Mouse (Mus musculus) embryonic facial prominence, embryonic 12.5 days (tissue): ENCODE results near the gene Bbs1. TPM values are rescaled to one million over a fixed set of nuclear protein-coding genes. Genes with fewer than 3 reads are reported as not detected.
A peak's percentile ranks its signal among the peaks of the same experiment; 100 is the strongest.

Experiments
- ATAC-seq: fragments of 200-750 bp; cut with Nextera tagmentation; 2 replicates; pipeline ENCODE4 v1.8.0; 2017; ENCODE audit not compliant: insufficient number of reproducible peaks, insufficient read depth, low FRiP score, low TSS enrichment
- H3K27ac ChIP-seq: fragments of 300-500 bp; sonication (generic); 2 replicates; pipeline ENCODE4 v1.5.1; 2016; ENCODE audit warnings: mild to moderate bottlenecking
- H3K27me3 ChIP-seq: fragments of 300-500 bp; sonication (generic); 2 replicates; pipeline ENCODE4 v1.6.1; 2016; ENCODE audit warnings: mild to moderate bottlenecking, moderate library complexity
- H3K36me3 ChIP-seq: fragments of 300-500 bp; sonication (generic); 2 replicates; pipeline ENCODE4 v1.6.1; 2016; ENCODE audit warnings: mild to moderate bottlenecking
- H3K4me1 ChIP-seq: fragments of 300-500 bp; sonication (generic); 2 replicates; pipeline ENCODE4 v1.6.1; 2016
- H3K4me2 ChIP-seq: fragments of 300-500 bp; sonication (generic); replicated peaks from 2 replicates; pipeline ENCODE4 v1.6.1; 2016; ENCODE audit warnings: mild to moderate bottlenecking, moderate library complexity
- H3K4me3 ChIP-seq: fragments of 300-500 bp; sonication (generic); 2 replicates; pipeline ENCODE4 v1.5.1; 2016; ENCODE audit warnings: mild to moderate bottlenecking
- H3K9ac ChIP-seq: fragments of 300-500 bp; sonication (generic); 2 replicates; pipeline ENCODE4 v1.6.1; 2016; ENCODE audit warnings: mild to moderate bottlenecking, moderate library complexity
- H3K9me3 ChIP-seq: fragments of 300-500 bp; sonication (generic); 2 replicates; pipeline ENCODE4 v1.6.1; 2016; ENCODE audit warnings: mild to moderate bottlenecking, moderate library complexity
- WGBS: fragments of 180-500 bp; shearing (Covaris S2); methylation state at CpG from one replicate; pipeline ENCODE4 v1.1.7; 2016; 5-methylcytosine and 5-hydroxymethylcytosine counted together
- polyA plus RNA-seq: library from polyadenylated mRNA; unstranded; fragments of >200 nt; fragmentation: Nextera tagmentation; extraction: Ambion mirVana; gene quantifications from 2 replicates; pipeline ENCODE4 v1.2.1, GENCODE M21; 2016

Gene Bbs1
- polyA plus RNA-seq, 1 experiment from 2014 or later: 5.7 TPM

DNA sequence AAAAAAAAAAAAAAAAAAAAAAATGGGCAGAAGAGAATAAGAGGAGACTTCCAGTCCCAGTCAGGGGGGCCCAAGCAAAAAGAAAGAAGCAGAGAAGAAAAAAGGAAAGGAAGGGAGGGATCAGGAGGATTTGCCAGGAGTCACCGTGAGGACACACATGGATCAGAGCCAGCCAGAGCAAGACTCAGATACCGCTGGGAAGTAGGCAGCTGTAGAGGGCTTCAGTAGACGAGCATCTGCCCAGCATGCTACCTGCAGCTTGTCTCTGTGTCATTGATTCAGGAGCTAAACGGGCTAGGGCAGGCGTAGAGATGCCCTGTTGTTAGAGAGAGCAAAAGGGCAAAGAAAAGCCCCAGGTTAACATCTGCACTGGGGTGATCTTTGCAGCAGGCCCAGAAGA lies 56.1 kb downstream of the Bbs1 start:
- Histone ChIP-seq H3K4me3 (no peak overlapping the region), H3K9me3 (no peaks in the 10 kb centered on the region), H3K9ac (no peak overlapping the region), H3K36me3 (no peaks in the 10 kb centered on the region), H3K4me1 (peaks cover 1% of the 10 kb centered on the region), H3K27me3 (no peaks in the 10 kb centered on the region), H3K4me2 (no peak overlapping the region), H3K27ac (no peak overlapping the region)
- ATAC-seq: no peak
- 41% methylated on average over 5 of the region's 5 CpGs for WGBS

DNA sequence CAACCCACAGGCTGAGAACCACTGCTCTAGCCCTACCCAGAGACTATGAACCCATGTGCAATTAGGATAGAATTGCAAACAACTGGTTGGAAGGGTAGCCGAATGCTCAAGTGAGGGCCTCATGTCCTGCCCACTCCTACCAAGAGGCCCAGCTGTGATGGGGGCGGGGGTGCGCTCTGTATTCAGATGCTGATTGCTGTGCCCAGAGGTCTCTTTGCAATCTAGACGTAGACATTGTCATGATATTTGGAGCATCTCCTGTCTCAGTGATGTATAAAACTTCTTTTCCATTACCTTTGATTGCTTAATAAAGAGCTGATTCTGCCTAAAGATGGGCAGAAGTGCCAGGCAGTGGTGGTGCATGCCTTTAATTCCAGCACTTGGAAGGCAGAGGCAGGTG lies 56.6 kb downstream of the Bbs1 start:
- WGBS: 54% methylated on average over 4 of the region's 4 CpGs

DNA sequence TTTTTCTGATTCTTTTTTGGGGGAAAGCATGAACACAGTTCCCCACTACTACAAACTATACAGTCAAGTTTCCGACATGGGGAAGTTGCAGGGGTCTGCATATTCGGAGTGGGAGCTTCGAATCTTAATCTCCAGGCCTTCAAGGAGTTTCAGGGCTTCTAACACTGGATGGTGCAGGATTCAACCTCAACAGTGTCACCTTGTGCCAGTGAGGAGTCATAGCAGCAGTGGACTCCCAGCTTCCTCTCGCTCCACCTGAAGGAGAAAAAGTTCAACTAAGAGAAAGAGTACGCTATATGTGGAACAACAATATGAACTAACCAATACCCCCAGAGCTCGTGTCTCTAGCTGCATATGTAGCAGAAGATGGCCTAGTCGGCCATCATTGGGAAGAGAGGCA lies 58.9 kb downstream of the Bbs1 start:
- WGBS: 32% methylated on average over 7 of the region's 7 CpGs
- Histone ChIP-seq H3K4me3 (no peak overlapping the region), H3K9me3 (no peaks in the 10 kb centered on the region), H3K27me3 (no peaks in the 10 kb centered on the region), H3K36me3 (no peaks in the 10 kb centered on the region), H3K4me1 (no peaks in the 10 kb centered on the region), H3K9ac (no peak overlapping the region), H3K27ac (no peak overlapping the region), H3K4me2 (no peak overlapping the region)
- no peak for ATAC-seq

More for the DNA sequence above, 56.6 kb downstream of the Bbs1 start:
- Histone ChIP-seq H3K9me3 (no peaks in the 10 kb centered on the region), H3K27me3 (no peaks in the 10 kb centered on the region), H3K9ac (no peak overlapping the region), H3K4me3 (no peak overlapping the region), H3K4me2 (no peak overlapping the region), H3K36me3 (no peaks in the 10 kb centered on the region), H3K27ac (no peak overlapping the region), H3K4me1 (no peaks in the 10 kb centered on the region)
- no peak for ATAC-seq

DNA sequence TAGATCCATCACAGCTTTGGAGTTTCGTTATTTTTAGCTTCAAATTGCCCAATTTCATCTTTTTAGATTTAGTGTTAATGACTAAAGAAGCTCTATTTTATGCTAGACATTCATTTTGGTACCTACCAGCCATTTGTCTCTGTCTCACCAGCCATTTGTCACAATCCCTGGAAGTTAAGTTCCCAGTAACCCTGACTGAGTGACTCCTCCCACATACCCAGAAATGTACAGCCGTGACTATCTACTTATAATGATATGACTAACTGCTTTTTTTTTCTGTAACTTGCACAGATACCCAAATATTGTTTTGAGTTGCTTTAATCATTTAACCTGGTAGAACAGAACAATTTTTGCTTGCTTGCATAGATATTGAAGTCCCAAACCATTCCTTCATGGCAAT lies 60.6 kb downstream of the Bbs1 start:
- H3K9ac ChIP-seq: no peak overlapping the region
- H3K4me1 ChIP-seq: no peaks in the 10 kb centered on the region
- no peak for ATAC-seq
- no peak overlapping the region for H3K27ac ChIP-seq
- no peak overlapping the region for H3K4me3 ChIP-seq
- no peaks in the 10 kb centered on the region for H3K9me3 ChIP-seq
- no peaks in the 10 kb centered on the region for H3K36me3 ChIP-seq
- H3K4me2 ChIP-seq: no peak overlapping the region
- WGBS: 74% methylated on average over 2 of the region's 2 CpGs
- peaks cover 12% of the 10 kb centered on the region; the same call in 1 of the 2 replicates for H3K27me3 ChIP-seq

DNA sequence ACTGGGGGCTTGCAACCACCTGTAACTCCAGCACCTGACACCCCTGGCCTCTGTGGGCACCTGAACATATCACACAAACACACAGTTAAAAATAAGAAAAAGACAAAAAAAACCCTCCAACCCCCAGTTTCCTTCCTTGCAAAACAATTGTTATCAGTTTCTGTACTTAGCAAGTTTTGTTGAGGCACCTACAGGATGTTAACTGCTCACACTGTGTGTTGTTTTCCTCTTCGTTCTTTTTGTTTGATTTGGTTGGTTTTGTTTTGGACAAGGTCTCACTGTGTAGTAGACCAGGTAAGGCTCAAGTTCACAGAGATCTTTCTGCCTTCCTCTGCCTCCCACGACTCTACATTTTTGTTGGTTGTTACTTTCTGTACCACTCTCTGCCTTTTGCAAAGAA lies 63.8 kb downstream of the Bbs1 start:
- WGBS: 73% methylated on average over 2 of the region's 2 CpGs
- no peak for ATAC-seq
- H3K4me3 ChIP-seq: no peak overlapping the region

DNA sequence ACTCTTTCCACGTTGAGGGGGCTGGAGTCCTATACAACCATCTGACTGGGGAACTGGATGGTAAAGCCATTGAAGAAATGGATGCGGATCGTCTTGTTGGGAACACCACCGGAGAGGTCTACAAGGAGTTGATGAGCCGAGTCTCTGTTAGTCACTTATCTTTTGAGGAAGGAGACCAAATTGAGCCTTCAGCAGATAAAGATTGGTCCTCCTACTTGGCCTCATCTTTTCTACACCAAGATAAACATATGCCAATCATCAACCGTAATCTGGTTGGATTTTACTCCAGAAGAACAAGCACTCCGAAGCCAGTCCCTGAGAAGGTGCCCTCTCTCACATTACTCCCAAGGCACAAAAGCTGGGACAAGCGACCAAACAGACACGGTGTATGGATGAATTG lies 65.6 kb downstream of the Bbs1 start:
- H3K27ac ChIP-seq: no peak overlapping the region
- H3K4me3 ChIP-seq: no peak overlapping the region
- ATAC-seq: no peak
- no peak overlapping the region for H3K9ac ChIP-seq
- peaks cover 26% of the 10 kb centered on the region for H3K27me3 ChIP-seq
- WGBS: 84% methylated on average over 9 of the region's 9 CpGs
- H3K36me3 ChIP-seq: no peaks in the 10 kb centered on the region
- H3K4me1 ChIP-seq: peaks cover 14% of the 10 kb centered on the region
- no peaks in the 10 kb centered on the region for H3K9me3 ChIP-seq
- H3K4me2 ChIP-seq: no peak overlapping the region

More for the DNA sequence above, 63.8 kb downstream of the Bbs1 start:
- Histone ChIP-seq H3K9me3 (no peaks in the 10 kb centered on the region), H3K4me1 (peaks cover 14% of the 10 kb centered on the region), H3K27me3 (peaks cover 26% of the 10 kb centered on the region), H3K9ac (no peak overlapping the region), H3K4me2 (no peak overlapping the region), H3K27ac (no peak overlapping the region), H3K36me3 (no peaks in the 10 kb centered on the region)

DNA sequence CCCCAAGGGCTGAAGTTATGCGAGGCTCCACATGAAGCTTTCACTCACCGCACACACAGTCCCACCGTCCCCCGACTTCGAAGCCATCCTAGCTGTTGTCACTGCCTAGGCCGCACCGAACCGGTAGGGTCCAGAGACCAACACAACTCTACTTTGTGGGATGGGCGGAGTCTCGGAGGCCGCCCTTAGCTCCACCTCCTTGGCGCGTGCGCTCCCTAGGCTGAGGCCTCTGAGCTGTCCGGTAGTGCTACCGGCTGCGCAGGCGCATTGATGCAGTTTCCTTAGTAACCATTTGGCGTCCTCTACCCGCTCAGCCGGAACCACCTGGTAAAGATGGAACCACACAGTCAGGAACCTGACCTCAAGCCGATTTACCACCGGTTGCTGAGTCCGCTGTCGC lies 67.3 kb downstream of the Bbs1 start, which contains the start of the genes Ccs and Ccdc87:
TSS of gene Ccs (minus strand) at position 184 of the 400 bp plus-strand sequence.
TSS of gene Ccdc87 (plus strand) at position 218 of the 400 bp plus-strand sequence.
- Histone ChIP-seq H3K4me3 (peak within 1 kb of the TSS; percentile 66), H3K27ac (no peak within 1 kb of the TSS), H3K4me1 (peaks cover 14% of the 10 kb centered on the region), H3K36me3 (no peaks in the 10 kb centered on the region), H3K9me3 (no peaks in the 10 kb centered on the region), H3K9ac (peak within 1 kb of the TSS; percentile 77), H3K27me3 (peaks cover 26% of the 10 kb centered on the region), H3K4me2 (peak within 1 kb of the TSS; percentile 92)
- peak; percentile 99 for ATAC-seq
- WGBS: under 1% methylated on average over 25 of the region's 25 CpGs

DNA sequence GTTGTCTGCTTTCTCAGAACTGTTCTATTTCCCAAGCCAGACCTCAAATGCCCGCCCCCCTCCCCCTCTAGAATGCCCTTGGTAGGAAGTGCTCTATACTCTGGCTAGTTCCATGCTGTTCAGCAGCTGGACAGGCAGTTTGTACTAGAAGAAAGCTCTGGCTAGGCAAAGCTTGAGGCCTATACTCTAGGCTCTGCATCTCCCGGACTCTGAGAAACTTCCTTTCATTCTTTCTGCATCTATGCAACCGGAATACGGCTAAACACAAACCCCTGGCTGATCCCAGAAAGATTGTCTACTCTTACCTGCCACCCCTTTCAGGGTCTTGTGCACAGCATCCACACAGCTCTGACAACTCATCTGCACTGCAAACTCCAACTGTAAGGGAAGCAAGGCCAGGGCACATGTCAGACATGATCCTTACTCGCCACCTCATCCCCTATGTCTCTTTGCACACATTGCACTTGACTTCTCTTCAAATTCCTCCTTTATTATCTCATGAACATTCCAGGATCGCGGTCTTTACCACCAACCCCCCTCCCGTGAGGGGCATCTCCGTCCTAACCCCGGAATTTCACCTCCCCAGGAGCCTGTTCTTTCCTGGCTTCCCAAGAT lies 67.8 kb downstream of the Bbs1 start:
- H3K27ac ChIP-seq: no peak overlapping the region
- peaks cover 14% of the 10 kb centered on the region for H3K4me1 ChIP-seq
- peak overlapping the region; percentile 77 for H3K9ac ChIP-seq
- H3K27me3 ChIP-seq: peaks cover 26% of the 10 kb centered on the region
- WGBS: 33% methylated on average over 10 of the region's 10 CpGs
- no peaks in the 10 kb centered on the region for H3K9me3 ChIP-seq
- peak overlapping the region; percentile 92 for H3K4me2 ChIP-seq
- ATAC-seq: no peak
- no peaks in the 10 kb centered on the region for H3K36me3 ChIP-seq
- H3K4me3 ChIP-seq: peak overlapping the region; percentile 66

DNA sequence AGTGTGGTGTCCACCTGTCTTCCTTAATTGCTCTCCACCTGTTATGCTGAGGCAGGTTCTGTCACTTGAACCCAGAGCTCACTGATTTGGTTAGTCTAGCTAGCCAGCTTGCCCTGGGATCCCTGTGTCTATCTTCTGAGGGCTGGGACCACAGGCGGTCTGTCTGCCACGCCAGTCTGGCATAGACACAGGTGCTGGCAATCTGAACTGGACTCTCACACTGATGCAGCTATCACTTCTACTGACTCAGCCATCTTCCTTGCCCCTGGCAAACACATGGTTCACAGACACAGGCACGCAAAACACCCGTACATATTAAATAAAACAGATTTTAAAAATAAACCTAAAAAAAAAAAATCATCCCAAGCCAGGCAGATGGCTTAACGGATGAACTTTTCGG lies 69.4 kb downstream of the Bbs1 start:
- WGBS: 91% methylated on average over 6 of the region's 6 CpGs

More for the DNA sequence above, 69.4 kb downstream of the Bbs1 start:
- ATAC-seq: no peak
- Histone ChIP-seq H3K36me3 (peaks cover 13% of the 10 kb centered on the region), H3K9me3 (no peaks in the 10 kb centered on the region), H3K9ac (no peak overlapping the region), H3K27me3 (peaks cover 26% of the 10 kb centered on the region), H3K27ac (no peak overlapping the region), H3K4me1 (peaks cover 18% of the 10 kb centered on the region), H3K4me3 (no peak overlapping the region), H3K4me2 (no peak overlapping the region)

Other genes with a start within 250 kb of the Bbs1 start
- gene Gm960, start 208.0 kb downstream of the Bbs1 start, polyA plus RNA-seq: 4.7 and 7.7 TPM in 2 replicates
- 5.2 and 6.1 TPM in 2 replicates for gene Sptbn2, start 195.5 kb downstream of the Bbs1 start, polyA plus RNA-seq
- 112 and 118 TPM in 2 replicates for gene Rbm4b, start 150.1 kb downstream of the Bbs1 start, polyA plus RNA-seq
- 86.8 and 89.3 TPM in 2 replicates for gene Rbm4, start 112.7 kb downstream of the Bbs1 start, polyA plus RNA-seq
- 34.2 and 45.1 TPM in 2 replicates for gene Gm21992, start 95.0 kb downstream of the Bbs1 start, polyA plus RNA-seq
- gene Rbm14, start 95.0 kb downstream of the Bbs1 start, polyA plus RNA-seq: 104 and 110 TPM in 2 replicates
- 53.8 and 57.3 TPM in 2 replicates for gene Ccs, start 67.3 kb downstream of the Bbs1 start, polyA plus RNA-seq
- 0.18 and 0.24 TPM in 2 replicates for gene Ccdc87, start 67.3 kb downstream of the Bbs1 start, polyA plus RNA-seq
- 37.6 and 45.1 TPM in 2 replicates for gene Ctsf, start 51.5 kb downstream of the Bbs1 start, polyA plus RNA-seq
- gene Actn3, start 28.7 kb downstream of the Bbs1 start, polyA plus RNA-seq: 6.0 and 6.8 TPM in 2 replicates
- 12.0 and 12.1 TPM in 2 replicates for gene Zdhhc24, start 28.0 kb downstream of the Bbs1 start, polyA plus RNA-seq
- 144 and 147 TPM in 2 replicates for gene Dpp3, start 21.7 kb upstream of the Bbs1 start, polyA plus RNA-seq
- 3.2 and 3.7 TPM in 2 replicates for gene Peli3, start 36.5 kb upstream of the Bbs1 start, polyA plus RNA-seq
- gene Mrpl11, start 55.5 kb upstream of the Bbs1 start, polyA plus RNA-seq: 141 and 142 TPM in 2 replicates
- gene Npas4, start 83.7 kb upstream of the Bbs1 start, polyA plus RNA-seq: 0.08 TPM in 1 of 2 replicates, not detected in the other
- 4.7 and 5.1 TPM in 2 replicates for gene Slc29a2, start 117.2 kb upstream of the Bbs1 start, polyA plus RNA-seq
- 46.4 and 48.1 TPM in 2 replicates for gene B4gat1, start 132.2 kb upstream of the Bbs1 start, polyA plus RNA-seq
- 3.5 and 4.7 TPM in 2 replicates for gene AC124502.3, start 132.3 kb upstream of the Bbs1 start, polyA plus RNA-seq
- 38.4 and 45.4 TPM in 2 replicates for gene Brms1, start 134.7 kb upstream of the Bbs1 start, polyA plus RNA-seq
- 1.8 and 2.4 TPM in 2 replicates for gene Rin1, start 143.9 kb upstream of the Bbs1 start, polyA plus RNA-seq
- gene Cd248, start 161.4 kb upstream of the Bbs1 start, polyA plus RNA-seq: 54.4 and 64.3 TPM in 2 replicates
- 2.9 and 3.7 TPM in 2 replicates for gene Tmem151a, start 178.9 kb upstream of the Bbs1 start, polyA plus RNA-seq
- 67.3 and 73.4 TPM in 2 replicates for gene Yif1a, start 181.9 kb upstream of the Bbs1 start, polyA plus RNA-seq
- 69.7 and 74.9 TPM in 2 replicates for gene Cnih2, start 191.9 kb upstream of the Bbs1 start, polyA plus RNA-seq
- 247 and 248 TPM in 2 replicates for gene Rab1b, start 200.4 kb upstream of the Bbs1 start, polyA plus RNA-seq
- gene Klc2, start 211.9 kb upstream of the Bbs1 start, polyA plus RNA-seq: 30.6 and 35.3 TPM in 2 replicates